Mouse (Mus musculus): Measurements from ENCODE around the gene Ccnf.

DNA sequence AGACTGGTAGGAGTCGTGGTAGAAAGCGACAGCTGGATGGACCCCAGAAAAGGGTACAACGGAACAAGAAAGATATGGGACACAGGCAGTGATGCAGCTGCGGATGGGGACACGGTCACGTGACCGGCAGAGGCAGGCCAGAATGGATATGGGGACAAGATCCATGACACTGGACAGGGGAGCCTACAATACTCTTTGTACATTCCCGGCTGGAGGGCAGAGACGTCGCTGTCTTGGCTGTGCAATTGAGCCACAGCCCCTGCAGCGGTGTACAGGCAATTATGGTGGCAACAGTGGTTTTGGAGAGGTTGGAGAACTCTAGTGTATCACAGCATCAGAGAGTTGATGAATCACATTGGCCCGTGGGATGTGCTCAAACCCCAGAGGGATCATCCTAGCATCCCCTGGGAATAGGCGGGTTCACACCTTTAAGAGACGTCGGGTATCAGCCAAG lies 45.3 kb downstream of the Ccnf start:
- no peak for TF ChIP-seq CTCF (IDR thresholded peaks at IDR 0.05; ENCODE audit: insufficient read depth, low read depth, low read length)
- no peak for TF ChIP-seq POLR2A (IDR thresholded peaks at IDR 0.05; ENCODE audit: insufficient read depth, low read depth, low read length)
